Mouse (Mus musculus): ENCODE measurements around the gene Ccdc47. TPM values are rescaled to one million over a fixed set of nuclear protein-coding genes. Genes with fewer than 3 reads are reported as not detected.

Gene Ccdc47
- polyA plus RNA-seq, 1 experiment from 2014 or later = 111 TPM

- peaks cover 18% of the 10 kb centered on the region for H3K36me3 ChIP-seq (replicated peaks)
- H3K4me1 ChIP-seq = peaks cover 12% of the 10 kb centered on the region
- no peaks in the 10 kb centered on the region for H3K27me3 ChIP-seq (replicated peaks)
- peak overlapping the region; percentile 68 for H3K9ac ChIP-seq
- peak overlapping the region; percentile 89 for H3K27ac ChIP-seq
- 50% methylated on average over 3 of the region's 3 CpGs for WGBS
- ATAC-seq (replicated peaks) = no peak
- H3K4me2 ChIP-seq = peak overlapping the region; percentile 56
- H3K9me3 ChIP-seq = no peaks in the 10 kb centered on the region
- H3K4me3 ChIP-seq = peak overlapping the region; percentile 57
These were observed 22.0 kb downstream of the Ccdc47 start for GRCm38 (mm10) chr11:106194155-106194541.

- Histone ChIP-seq H3K4me3 (peak overlapping the region; percentile 57), H3K9ac (peak overlapping the region; percentile 71), H3K36me3 (replicated peaks) (peaks cover 14% of the 10 kb centered on the region), H3K27ac (peak overlapping the region; percentile 89), H3K27me3 (replicated peaks) (no peaks in the 10 kb centered on the region), H3K4me1 (peaks cover 12% of the 10 kb centered on the region), H3K4me2 (peak overlapping the region; percentile 56), H3K9me3 (no peaks in the 10 kb centered on the region)
- WGBS = under 1% methylated on average over 44 of the region's 44 CpGs
- ATAC-seq (replicated peaks) = peak; percentile 96
These were observed 22.6 kb downstream of the Ccdc47 start for GRCm38 (mm10) chr11:106193371-106194154.

- WGBS = 12% methylated on average over 19 of the region's 19 CpGs
- peak overlapping the region; percentile 56 for H3K4me2 ChIP-seq
These were observed 23.3 kb downstream of the Ccdc47 start for GRCm38 (mm10) chr11:106192657-106193370.

GRCm38 (mm10) chr11:106192241-106192640 lies 23.9 kb downstream of the Ccdc47 start:
- WGBS = 92% methylated on average over 5 of the region's 5 CpGs
- no peaks in the 10 kb centered on the region for H3K9me3 ChIP-seq
- H3K4me3 ChIP-seq = peak overlapping the region; percentile 57; the same call in 1 of the 2 replicates
- H3K9ac ChIP-seq = no peak overlapping the region
- ATAC-seq (replicated peaks) = no peak
- peak overlapping the region; percentile 56 for H3K4me2 ChIP-seq
- H3K36me3 ChIP-seq (replicated peaks) = peaks cover 1% of the 10 kb centered on the region; the same call in 1 of the 2 replicates
- no peak overlapping the region for H3K27ac ChIP-seq
- peaks cover 12% of the 10 kb centered on the region for H3K4me1 ChIP-seq
- no peaks in the 10 kb centered on the region for H3K27me3 ChIP-seq (replicated peaks)

More at GRCm38 (mm10) chr11:106192657-106193370, 23.3 kb downstream of the Ccdc47 start:
- peaks cover 12% of the 10 kb centered on the region for H3K4me1 ChIP-seq
- peak overlapping the region; percentile 89 for H3K27ac ChIP-seq
- peaks cover 7% of the 10 kb centered on the region for H3K36me3 ChIP-seq (replicated peaks)
- no peaks in the 10 kb centered on the region for H3K9me3 ChIP-seq
- H3K9ac ChIP-seq = peak overlapping the region; percentile 71
- peak; percentile 80; the same call in 1 of the 2 replicates for ATAC-seq (replicated peaks)
- H3K4me3 ChIP-seq = peak overlapping the region; percentile 57
- H3K27me3 ChIP-seq (replicated peaks) = no peaks in the 10 kb centered on the region

- H3K9me3 ChIP-seq = no peaks in the 10 kb centered on the region
- WGBS = 94% methylated on average over 3 of the region's 3 CpGs
- no peak for ATAC-seq (replicated peaks)
- H3K4me3 ChIP-seq = no peak overlapping the region
- H3K27ac ChIP-seq = no peak overlapping the region
- no peak overlapping the region for H3K9ac ChIP-seq
- H3K4me2 ChIP-seq = no peak overlapping the region
- H3K36me3 ChIP-seq (replicated peaks) = no peaks in the 10 kb centered on the region
- peaks cover 12% of the 10 kb centered on the region for H3K4me1 ChIP-seq
- no peaks in the 10 kb centered on the region for H3K27me3 ChIP-seq (replicated peaks)
These were observed 24.4 kb downstream of the Ccdc47 start for GRCm38 (mm10) chr11:106191716-106192115.

- no peak overlapping the region for H3K9ac ChIP-seq
- no peaks in the 10 kb centered on the region for H3K27me3 ChIP-seq (replicated peaks)
- WGBS = 96% methylated on average over 4 of the region's 4 CpGs
- peaks cover 3% of the 10 kb centered on the region for H3K4me1 ChIP-seq
- no peaks in the 10 kb centered on the region for H3K9me3 ChIP-seq
- no peak overlapping the region for H3K4me2 ChIP-seq
- H3K36me3 ChIP-seq (replicated peaks) = no peaks in the 10 kb centered on the region
- no peak overlapping the region for H3K27ac ChIP-seq
- ATAC-seq (replicated peaks) = no peak
- H3K4me3 ChIP-seq = no peak overlapping the region
These were observed 28.8 kb downstream of the Ccdc47 start for GRCm38 (mm10) chr11:106187326-106187725.

GRCm38 (mm10) chr11:106180449-106180801 lies 35.7 kb downstream of the Ccdc47 start:
- no peak for ATAC-seq (replicated peaks)
- Histone ChIP-seq H3K27ac (no peak overlapping the region), H3K9ac (no peak overlapping the region), H3K27me3 (replicated peaks) (no peaks in the 10 kb centered on the region), H3K4me3 (no peak overlapping the region), H3K4me1 (no peaks in the 10 kb centered on the region), H3K4me2 (no peak overlapping the region), H3K36me3 (replicated peaks) (no peaks in the 10 kb centered on the region), H3K9me3 (no peaks in the 10 kb centered on the region)
- WGBS = 88% methylated on average over 2 of the region's 2 CpGs

- ATAC-seq (replicated peaks) = no peak
These were observed 36.3 kb downstream of the Ccdc47 start for GRCm38 (mm10) chr11:106179711-106180448.

GRCm38 (mm10) chr11:106178036-106178782 lies 37.9 kb downstream of the Ccdc47 start:
- H3K27me3 ChIP-seq (replicated peaks) = no peaks in the 10 kb centered on the region
- H3K4me2 ChIP-seq = no peak overlapping the region
- no peak for ATAC-seq (replicated peaks)
- H3K36me3 ChIP-seq (replicated peaks) = no peaks in the 10 kb centered on the region
- no peaks in the 10 kb centered on the region for H3K4me1 ChIP-seq
- H3K4me3 ChIP-seq = no peak overlapping the region
- H3K9me3 ChIP-seq = no peaks in the 10 kb centered on the region
- 86% methylated on average over 5 of the region's 5 CpGs for WGBS
- H3K9ac ChIP-seq = no peak overlapping the region
- no peak overlapping the region for H3K27ac ChIP-seq

More at GRCm38 (mm10) chr11:106179711-106180448, 36.3 kb downstream of the Ccdc47 start:
- Histone ChIP-seq H3K4me1 (no peaks in the 10 kb centered on the region), H3K27ac (no peak overlapping the region), H3K4me2 (no peak overlapping the region), H3K36me3 (replicated peaks) (no peaks in the 10 kb centered on the region), H3K9ac (no peak overlapping the region), H3K4me3 (no peak overlapping the region), H3K9me3 (no peaks in the 10 kb centered on the region), H3K27me3 (replicated peaks) (no peaks in the 10 kb centered on the region)
- WGBS = 79% methylated on average over 7 of the region's 7 CpGs

GRCm38 (mm10) chr11:106176372-106176771 lies 39.8 kb downstream of the Ccdc47 start:
- H3K9ac ChIP-seq = no peak overlapping the region
- H3K4me2 ChIP-seq = no peak overlapping the region
- no peaks in the 10 kb centered on the region for H3K9me3 ChIP-seq
- no peaks in the 10 kb centered on the region for H3K4me1 ChIP-seq
- 91% methylated on average over 5 of the region's 5 CpGs for WGBS
- no peaks in the 10 kb centered on the region for H3K36me3 ChIP-seq (replicated peaks)
- no peak overlapping the region for H3K4me3 ChIP-seq
- ATAC-seq (replicated peaks) = no peak
- H3K27me3 ChIP-seq (replicated peaks) = no peaks in the 10 kb centered on the region
- no peak overlapping the region for H3K27ac ChIP-seq

GRCm38 (mm10) chr11:106175081-106175480 lies 41.1 kb downstream of the Ccdc47 start:
- no peaks in the 10 kb centered on the region for H3K4me1 ChIP-seq
- H3K27me3 ChIP-seq (replicated peaks) = no peaks in the 10 kb centered on the region
- no peaks in the 10 kb centered on the region for H3K36me3 ChIP-seq (replicated peaks)
- no peak overlapping the region for H3K27ac ChIP-seq
- 74% methylated on average over 3 of the region's 3 CpGs for WGBS
- no peak overlapping the region for H3K4me3 ChIP-seq
- no peak overlapping the region for H3K9ac ChIP-seq
- no peak for ATAC-seq (replicated peaks)
- H3K4me2 ChIP-seq = no peak overlapping the region
- no peaks in the 10 kb centered on the region for H3K9me3 ChIP-seq
